Mouse (Mus musculus) gastrocnemius, adult 18-20 months (tissue): ENCODE measurements around the gene Apobr. TPM values are rescaled to one million over a fixed set of nuclear protein-coding genes. Genes with fewer than 3 reads are reported as not detected.

Experiments
- DNase-seq: peaks from one replicate; pipeline ENCODE4 v3.0.0; 2021; ENCODE audit warnings: low spot score
- total RNA-seq, 2 experiments: library from RNA; stranded (reverse); gene quantifications; 2 replicates each; pipeline ENCODE4 v1.2.3; 2021

Apobr gene
- total RNA-seq, 2 experiments from 2014 or later: 0.47 to 0.59 TPM

DNA sequence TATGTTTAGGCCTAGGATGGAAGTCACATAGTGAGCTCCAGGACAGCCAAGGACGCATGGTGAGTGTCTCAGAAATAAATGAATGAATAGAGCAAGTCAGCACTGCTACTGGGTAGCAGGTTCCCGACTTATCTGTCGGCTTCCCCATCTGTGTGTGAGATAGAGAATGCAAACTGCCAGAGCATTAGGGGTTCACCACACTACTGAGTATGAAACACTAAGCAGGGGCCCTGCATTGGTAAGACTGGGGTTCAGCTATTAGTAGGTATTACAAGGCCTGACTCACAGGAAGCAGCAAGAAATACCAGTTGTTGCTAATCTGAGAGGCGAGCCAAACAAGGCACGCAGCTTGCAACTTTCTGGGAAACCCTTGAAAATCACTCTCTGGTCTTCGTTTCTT lies 14.2 kb downstream of the Apobr start:
- DNase-seq: no peak

DNA sequence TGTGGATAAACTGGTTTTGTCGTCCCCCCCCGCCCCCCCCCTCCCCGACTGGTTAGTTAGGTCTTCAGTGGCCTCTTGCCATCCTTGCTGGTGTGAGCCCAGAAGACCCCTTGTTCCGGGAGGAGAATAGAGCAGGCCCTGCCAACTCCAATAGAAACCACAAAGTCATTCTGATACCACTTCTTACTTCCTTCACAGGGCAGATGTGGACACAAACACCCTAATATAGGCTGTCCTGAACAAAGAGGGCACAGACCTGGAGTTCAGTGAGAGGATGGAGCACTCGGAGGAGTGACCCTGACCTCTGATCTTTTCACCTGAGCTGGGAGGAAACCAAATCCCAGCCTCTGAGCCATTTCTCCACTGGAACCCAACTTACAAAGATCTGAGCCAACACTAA lies 17.2 kb downstream of the Apobr start:
- DNase-seq: no peak

DNA sequence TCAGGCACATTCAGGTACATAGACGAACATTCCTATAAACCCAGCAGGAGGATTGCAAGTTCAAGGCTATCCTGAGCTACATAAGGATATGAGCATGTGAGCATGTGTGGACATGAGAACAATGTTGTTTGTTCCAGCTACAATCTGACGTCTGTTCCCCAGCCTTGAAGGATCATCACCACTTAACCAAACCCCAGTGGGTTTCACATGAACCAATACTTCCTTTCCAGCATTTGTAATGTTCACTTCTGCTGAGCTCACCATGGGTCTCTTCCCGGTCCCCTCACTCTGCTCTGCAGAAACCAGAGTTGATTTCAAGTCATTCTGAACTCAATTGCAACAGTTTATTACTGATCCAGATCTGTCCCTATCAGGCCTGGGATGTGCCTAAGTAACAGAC lies 17.9 kb downstream of the Apobr start:
- no peak for DNase-seq

DNA sequence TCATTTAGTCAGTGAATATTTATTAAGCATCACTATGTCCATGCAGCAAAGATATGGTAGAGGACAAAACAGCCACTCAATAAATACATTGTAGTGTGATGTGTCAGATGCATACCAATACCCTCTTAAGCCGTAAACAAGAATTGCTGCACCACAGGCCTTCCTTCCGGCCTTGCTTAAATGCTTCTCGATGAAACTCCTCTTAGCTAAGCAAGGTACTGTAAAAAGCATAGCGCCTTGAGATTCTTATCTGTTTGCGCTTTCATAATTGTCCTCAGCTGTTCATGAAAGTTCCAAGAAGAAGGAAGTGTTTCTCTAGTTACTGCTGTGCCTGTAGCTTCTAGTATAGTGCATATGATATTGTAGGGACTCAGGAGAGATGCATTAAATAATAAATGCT lies 21.9 kb downstream of the Apobr start:
- DNase-seq: no peak

DNA sequence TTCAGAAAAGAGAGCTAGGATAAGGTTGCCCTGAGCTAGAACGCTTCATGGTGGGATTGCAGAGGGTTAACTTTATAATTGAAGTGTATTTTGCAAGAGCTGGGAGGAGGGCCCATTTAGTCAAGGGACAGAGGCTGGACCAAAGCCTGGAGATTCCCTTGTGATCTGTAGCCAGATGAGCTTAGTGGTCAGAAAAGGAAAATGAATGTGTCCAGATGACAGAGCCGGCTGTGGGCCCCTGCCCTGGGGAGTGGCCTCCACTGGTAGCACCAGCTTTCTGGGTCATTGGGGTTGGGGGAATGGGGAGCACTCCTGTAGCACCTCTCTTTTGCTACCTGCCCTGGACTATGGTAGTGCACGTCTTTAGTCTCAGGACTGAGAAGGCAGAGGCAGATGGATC lies 22.3 kb downstream of the Apobr start:
- DNase-seq: peak; percentile 85

DNA sequence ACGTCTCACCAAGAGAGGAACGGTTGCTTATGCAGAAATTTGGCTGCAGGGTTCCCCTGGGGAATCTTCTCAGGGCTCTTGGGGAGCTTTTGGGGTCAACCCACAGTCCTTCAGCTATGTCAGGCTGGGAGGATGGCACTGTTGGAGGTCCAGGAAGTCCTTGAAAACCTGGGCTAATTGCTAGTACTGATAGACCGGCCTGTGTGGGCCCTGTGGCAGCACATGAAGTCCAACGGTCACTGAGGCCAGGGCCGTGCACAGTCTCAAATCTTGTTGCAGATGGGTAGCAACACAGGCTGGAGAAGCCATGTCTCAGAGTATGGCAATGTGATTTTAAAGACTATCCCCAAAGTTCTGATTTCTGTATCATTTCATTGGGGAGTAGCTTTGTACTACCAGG lies 23.1 kb downstream of the Apobr start:
- no peak for DNase-seq

DNA sequence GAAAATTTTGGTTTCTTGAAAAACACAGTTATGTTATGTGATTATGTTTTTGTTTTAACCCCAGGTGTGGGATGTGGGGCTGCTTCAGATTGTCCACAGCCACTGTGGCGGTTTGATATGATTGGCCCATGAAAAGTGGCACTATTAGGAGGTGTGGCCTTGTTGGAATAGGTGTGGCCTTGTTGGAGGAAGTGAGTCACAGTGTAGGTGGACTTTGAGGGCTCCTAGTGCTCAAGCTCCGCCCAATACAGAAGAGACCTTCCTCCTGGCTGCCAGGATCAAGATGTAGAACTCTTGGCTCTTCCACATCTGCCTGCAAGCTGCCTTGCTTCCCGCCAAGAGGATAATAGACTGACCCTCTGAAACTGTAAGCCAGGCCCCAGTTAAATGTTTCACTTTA lies 28.0 kb downstream of the Apobr start:
- no peak for DNase-seq

DNA sequence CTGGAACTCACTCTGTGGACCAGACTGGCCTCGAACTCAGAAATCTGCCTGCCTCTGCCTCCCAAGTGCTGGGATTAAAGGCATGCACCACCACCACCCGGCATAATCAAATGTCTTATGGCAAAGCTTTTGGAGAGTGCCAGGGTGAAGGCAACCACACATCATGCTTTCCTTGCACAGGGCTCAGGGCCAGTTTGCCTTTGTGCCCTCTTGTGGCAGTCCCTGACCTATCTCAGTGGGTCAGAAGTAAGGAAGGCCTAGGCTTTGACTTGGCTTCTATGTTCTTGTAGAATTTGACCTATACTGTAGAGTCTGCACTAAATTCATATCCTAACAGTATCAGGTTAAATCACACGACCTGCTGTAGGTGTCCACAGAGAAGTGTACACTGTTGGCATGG lies 32.0 kb downstream of the Apobr start:
- DNase-seq: no peak

DNA sequence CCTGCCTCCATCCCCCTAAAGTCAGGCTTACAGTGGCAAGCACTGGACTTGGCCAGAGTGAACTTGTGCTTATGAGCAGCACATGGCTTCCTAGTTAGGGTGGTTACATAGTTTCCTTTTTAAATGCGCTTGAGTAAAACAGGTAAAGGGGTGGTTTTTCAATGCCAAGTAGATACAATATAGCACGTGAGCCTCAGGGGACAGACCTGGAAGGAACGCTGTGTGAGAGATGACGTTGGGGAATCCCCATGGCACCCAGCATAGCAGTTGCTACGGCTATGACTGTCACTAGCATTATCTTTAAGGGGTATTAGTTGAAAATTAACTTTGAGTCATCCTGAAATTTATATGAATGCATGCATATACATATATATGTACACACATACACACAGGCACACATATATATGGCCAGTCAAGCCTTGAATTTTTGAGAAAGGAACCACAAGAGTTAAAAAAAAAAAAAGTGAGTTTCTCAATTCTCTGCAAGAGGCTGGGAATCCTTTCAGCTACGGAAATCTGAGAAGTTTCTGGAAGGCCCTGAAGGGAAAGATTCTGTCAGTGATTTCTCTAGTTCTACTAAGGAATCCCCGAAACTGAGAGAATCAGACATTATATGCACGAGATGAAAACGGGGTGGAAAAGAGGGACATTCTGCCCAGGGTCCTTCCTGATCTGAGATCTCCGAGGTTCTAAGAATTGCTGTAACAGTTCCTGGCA lies 35.0 kb downstream of the Apobr start:
- DNase-seq: no peak

DNA sequence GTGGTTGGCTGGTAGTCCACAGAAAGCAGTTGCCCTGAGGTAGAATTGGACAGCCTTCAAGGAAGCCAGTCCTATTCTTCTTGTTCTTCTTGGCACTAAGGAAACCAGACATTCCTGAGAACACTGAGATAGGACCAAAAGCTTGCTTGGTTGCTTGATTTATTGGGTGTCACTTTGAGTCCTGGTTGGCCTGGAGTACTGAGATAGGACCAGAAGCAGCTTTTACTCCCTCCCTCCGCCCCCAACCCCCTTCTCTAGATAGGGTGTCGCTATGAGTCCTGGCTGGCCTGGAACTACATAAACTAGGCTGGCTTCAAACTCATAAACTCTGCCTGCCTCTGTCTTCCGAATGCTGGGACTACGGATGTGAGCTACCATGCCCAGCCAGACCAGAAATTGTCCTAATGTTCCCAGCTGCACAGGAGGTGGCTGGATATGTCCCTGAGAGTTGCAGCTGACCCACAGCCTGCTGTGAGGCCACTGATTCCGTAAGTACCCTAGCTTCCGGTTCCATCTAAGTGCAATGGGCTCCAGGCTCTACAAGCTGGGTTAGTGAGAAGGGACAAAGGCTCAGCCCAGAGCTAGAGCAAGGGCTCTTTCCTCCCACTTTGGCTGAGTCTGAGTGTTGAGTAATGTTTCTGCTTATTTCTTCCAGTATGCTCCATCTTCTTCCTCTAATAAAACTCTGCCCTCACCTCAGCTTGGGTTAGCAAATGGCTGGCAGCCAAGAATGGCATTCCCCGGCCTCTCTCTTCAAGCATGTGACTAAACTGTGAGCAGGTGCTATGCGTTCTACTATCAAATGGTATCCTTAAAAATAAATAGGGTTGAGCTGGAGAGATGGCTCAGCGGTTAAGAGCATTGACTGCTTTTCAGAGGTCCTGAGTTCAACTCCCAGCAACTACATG lies 37.0 kb downstream of the Apobr start:
- peak; percentile 16 for DNase-seq

DNA sequence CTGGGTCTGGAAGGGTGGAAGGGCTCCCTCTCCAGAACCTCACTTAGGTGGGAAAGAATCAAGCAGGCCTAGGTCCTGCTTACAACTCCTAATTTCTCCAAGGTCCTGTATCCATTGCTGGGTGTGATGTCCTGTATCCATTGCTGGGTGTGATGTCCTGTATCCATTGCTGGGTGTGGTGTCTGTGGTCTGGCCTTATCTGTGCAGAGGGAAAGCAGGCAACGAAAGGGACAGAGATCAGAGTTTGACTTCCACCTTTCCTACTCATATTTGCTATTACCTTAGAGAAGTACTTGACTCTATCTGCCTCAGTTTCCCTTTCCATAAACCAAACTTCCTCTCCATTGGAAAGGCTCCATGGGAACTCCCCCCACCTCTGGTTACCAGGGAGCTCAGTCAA lies 38.6 kb downstream of the Apobr start:
- DNase-seq: no peak

DNA sequence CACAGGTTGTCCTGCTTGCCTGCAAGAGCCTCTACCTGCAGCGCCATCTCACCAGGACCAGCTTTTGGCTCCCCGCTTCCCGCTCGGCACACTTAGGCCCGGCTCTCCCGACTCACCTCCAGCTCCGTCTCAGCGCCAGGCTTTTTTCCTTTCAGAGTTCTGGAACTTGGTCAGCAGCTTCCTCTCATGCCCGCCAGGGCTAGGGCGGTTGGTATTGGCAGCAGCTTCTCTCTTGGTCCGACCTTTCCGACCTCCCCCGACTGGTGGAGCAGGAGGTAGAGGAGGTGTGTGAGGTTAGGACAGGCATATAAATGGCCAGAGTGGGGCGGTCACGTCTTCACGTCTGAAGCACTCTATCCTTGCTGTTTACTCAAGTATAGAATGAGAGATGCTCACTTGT lies 40.0 kb downstream of the Apobr start:
- DNase-seq: peak; percentile 20

DNA sequence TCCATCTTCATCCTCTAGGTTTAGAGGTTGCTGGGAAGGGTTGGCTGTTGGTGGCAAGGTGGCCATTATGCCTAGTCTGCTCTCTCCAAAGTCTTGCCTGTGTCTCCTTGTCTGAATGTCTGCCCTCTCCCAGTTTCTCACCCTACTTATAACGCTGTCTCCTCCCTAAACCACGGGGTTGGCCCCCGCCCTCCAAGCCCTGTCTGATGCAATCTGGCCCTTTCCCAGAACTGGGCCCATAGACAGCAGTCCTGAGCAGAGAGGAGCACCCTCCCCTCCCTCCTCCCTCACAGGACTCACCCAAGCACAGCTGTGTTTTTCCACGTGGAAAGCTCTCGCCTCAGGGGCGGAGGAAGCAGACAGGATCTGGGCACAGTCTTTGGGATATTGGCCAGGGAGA lies 40.6 kb downstream of the Apobr start:
- DNase-seq: peak; percentile 92

DNA sequence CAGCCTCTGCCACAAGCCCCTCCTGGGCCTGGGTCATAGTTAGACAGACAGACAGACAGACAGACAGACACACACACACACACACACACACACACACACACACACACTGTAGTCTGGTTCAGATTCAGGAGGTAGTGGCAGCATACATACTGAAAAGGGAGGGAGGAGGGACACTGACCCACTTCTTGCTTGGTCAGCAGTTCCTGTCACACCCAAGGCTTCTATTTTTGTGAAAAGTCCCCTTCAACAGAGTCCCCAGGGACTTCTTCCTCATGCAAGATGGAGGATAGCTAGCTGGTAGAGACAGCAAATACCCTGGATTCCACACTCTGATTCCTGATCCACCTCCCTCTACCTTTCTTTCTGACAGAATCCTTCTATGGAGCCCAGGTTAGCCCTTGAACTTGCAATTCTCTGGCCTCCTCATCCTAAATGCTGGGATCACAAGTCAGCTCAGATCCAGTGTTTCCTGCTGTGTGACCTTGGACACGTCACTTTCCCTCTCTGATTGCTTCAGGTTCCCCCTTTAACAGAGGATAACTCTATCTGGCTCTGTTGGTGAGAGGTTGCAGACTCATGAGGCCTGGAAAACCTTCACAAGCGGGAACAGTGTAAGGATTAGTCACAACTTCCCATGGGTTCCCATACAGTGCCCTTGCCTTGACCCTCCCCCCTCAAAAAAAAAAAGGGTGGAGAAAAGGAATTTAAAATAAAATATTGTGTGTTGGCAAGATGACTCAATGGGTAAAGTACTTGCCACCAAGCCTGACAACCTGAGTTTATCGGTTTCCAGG lies 41.3 kb downstream of the Apobr start:
- DNase-seq: no peak

DNA sequence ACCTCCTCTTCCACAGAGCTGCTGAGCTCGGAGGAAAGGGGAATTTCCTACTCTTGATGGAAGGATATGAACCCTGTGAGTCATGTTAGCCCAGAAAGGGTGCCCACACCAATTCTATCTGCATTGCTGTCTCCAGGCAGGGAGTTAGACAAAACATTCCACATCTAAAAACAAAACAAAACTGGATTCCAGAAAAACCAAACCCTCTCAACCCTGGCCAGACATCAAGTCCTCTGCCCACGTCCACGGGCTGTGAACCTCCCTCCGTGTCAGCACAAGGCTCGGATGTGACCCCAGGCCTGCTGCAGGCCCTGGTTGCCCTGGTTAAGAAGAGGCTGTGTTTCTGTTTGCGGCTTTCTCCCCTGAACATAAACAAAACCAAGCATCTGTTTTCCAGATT lies 43.4 kb downstream of the Apobr start:
- DNase-seq: no peak

DNA sequence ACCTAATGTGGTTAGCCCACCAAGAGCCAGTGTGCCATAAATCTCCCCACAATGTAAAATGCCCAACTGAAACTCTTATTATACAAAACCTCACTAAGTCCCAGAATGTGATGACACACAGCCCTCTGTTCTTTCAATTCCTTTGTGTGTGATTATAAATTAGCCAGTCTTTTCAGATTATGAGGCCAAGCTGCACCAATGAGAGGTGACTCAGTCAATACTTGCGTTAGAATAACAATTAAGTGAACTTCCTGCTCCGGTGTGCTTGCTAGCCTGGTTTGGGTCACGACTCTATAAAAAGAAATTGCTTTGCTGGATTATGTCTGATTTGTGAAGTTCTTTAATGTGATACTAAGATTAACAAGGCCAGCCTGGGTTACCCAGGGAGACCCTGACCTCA lies 45.2 kb downstream of the Apobr start:
- no peak for DNase-seq

DNA sequence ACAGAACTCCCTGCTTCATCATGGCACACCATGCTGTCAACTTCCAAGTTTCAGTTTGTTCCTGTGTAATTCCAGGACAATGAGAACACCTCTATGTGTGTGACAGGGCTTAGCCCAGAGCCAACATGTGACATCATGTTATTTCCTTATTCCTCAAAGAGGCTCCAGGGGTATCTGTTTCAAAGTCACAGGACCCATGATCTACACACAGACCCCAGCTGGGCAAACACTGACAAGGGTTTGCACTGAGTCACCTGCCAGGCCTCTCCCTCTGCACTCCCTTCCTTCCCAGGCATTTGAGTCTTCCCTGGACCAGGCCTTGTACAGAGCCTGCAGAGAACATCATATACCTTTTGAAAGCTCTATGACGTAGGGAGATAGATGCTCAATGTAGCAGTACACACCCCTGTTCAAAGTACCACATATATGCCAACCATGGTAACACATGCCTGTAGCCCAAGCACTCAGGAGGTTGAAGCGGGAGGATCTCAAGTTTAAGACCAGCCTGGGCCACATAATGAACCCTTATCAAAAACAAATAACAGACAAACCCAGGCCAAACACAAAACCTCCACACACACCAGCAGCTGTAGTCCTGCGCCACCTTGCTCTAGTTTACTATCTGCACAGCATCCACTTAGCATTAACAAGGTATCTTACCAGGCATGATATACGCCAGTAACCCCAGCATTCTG lies 46.2 kb downstream of the Apobr start, which contains the start of gene Nupr1:
Gene Nupr1, minus strand, starts transcription at position 38 of the 695 bp plus-strand sequence.
- no peak for DNase-seq

DNA sequence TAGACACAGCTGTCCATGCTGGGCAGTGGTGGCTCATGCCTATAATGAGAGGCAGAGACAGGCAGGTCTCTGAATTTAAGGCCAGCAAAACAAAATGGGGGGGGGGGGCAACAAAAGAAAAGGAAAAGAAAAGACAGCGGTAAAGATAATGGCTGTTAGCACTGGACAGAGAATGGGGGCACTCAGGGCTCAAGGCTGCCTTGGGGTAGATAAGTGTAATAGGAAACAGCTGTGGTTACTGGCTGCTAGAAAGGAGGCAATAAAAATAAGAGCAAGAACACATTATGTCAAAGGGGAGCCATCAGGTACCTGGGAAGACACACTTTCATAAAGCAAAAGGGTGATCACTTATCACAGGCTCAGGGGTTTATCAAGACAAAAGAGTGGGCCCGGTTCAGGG lies 47.7 kb downstream of the Apobr start:
- DNase-seq: no peak

DNA sequence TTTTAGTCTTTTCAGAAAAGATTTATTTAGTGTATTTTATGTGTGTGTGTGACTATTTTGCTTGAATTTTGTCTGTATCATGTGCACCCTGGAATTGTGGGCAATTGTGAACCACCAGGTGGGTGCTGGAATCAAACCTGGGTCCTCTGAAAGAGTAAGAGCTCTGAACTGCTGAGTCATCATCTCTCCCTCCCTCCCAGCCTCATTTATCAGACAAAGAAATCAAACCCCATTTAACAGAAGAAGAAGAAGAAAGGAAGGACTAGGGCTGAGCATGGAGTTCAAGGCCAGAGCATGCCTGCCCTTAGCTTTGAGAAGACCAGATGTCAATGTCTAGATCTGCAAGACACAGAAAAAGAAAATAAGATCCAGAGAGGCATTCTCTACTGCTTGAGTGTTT lies 50.6 kb downstream of the Apobr start:
- DNase-seq: no peak

DNA sequence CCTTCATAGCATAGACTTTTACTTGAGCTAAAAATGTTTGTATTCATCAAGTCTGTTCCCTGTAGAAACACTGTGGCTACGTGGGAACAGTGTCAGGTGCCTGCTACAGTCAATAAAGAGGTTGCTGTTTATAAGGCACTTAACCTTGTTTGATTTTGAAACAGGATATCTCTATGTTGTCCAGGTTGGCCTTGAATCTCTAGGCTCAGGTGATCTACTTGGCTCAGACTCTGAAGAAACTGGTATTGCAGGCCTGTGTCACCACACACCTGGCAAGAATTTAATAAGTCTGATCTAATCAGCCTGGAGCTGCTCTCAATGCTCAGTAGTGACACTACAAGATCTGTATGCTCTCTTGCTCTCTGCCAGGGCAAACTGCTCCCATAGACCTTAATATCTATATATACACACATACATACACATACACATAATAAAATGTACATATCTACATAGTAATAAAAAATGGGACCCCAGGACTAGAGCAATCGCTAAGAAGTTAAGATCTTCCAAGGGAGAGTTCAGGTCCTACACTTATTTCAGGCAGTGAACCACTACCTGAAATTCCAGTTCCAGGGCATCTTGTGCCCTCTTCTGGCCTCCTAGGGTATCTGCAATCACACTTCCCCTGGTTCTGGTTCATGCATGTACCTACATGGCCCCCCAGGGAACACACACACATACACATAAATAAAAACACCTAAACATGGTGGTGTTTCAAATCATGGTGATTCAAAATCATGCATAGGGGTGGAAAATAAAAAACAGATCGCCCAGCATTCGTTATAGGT lies 52.2 kb downstream of the Apobr start:
- DNase-seq: peak; percentile 50
